Mouse (Mus musculus) midbrain, embryonic 11.5 days (tissue): Measurements from ENCODE around the gene Gtpbp6. TPM values are rescaled to one million over a fixed set of nuclear protein-coding genes. Genes with fewer than 3 reads are reported as not detected.
"Not testable (repeated sequence)": the region's sequence is repeated elsewhere in the genome, so short reads cannot be mapped to it uniquely, and the experiment has no call there.

Experiments used
- ATAC-seq: fragments of 200-750 bp; cut with Nextera tagmentation; 2 replicates; pipeline ENCODE4 v1.8.0; 2017; ENCODE audit warnings: moderate TSS enrichment, moderate library complexity; ENCODE audit not compliant: low FRiP score
- DNase-seq: peaks from one replicate; pipeline ENCODE4 v3.0.0; 2015; ENCODE audit warnings: low spot score; ENCODE audit errors: missing footprints
- H3K27ac ChIP-seq: fragments of 300-500 bp; sonication (generic); 2 replicates; pipeline ENCODE4 v1.5.1; 2014; ENCODE audit warnings: low read depth, low read length
- H3K27me3 ChIP-seq: fragments of 300-500 bp; sonication (generic); 2 replicates; pipeline ENCODE4 v1.6.1; 2014; ENCODE audit warnings: mild to moderate bottlenecking, low read length, moderate library complexity, mixed read lengths; ENCODE audit not compliant: control insufficient read depth, insufficient read depth
- H3K36me3 ChIP-seq: fragments of 300-500 bp; sonication (generic); 2 replicates; pipeline ENCODE4 v1.6.1; 2014; ENCODE audit warnings: mild to moderate bottlenecking, low read length, moderate library complexity, mixed read lengths; ENCODE audit not compliant: control insufficient read depth, insufficient read depth
- H3K4me1 ChIP-seq: fragments of 300-500 bp; sonication (generic); 2 replicates; pipeline ENCODE4 v1.6.1; 2014; ENCODE audit warnings: low read length; ENCODE audit not compliant: control insufficient read depth, insufficient read depth
- H3K4me2 ChIP-seq: fragments of 300-500 bp; sonication (generic); 2 replicates; pipeline ENCODE4 v1.6.1; 2014; ENCODE audit warnings: mild to moderate bottlenecking, moderate library complexity
- H3K4me3 ChIP-seq: fragments of 300-500 bp; sonication (generic); 2 replicates; pipeline ENCODE4 v1.5.1; 2014; ENCODE audit warnings: low read depth, low read length
- H3K9ac ChIP-seq: fragments of 300-500 bp; sonication (generic); 2 replicates; pipeline ENCODE4 v1.6.1; 2014; ENCODE audit warnings: low read length
- H3K9me3 ChIP-seq: fragments of 300-500 bp; sonication (generic); 2 replicates; pipeline ENCODE4 v1.6.1; 2016; ENCODE audit warnings: low read length; ENCODE audit not compliant: control insufficient read depth
- WGBS: fragments of 180-500 bp; shearing (Covaris S2); extraction: QIAGEN DNeasy Blood & Tissue Kit; methylation state at CpG from one replicate; pipeline ENCODE4 v1.1.7; 2014; 5-methylcytosine and 5-hydroxymethylcytosine counted together
- polyA plus RNA-seq: library from polyadenylated mRNA; unstranded; fragments of >200 nt; fragmentation: Nextera tagmentation; extraction: Ambion mirVana; gene quantifications from 2 replicates; pipeline ENCODE4 v1.2.1, GENCODE M21; 2014

The Gtpbp6 gene
- polyA plus RNA-seq, 1 experiment from 2014 or later, result 24.7 TPM

GRCm38 (mm10) chr5:110122380-110122779 is 14.4 kb upstream of the Gtpbp6 start:
- not testable (repeated sequence) for DNase-seq, ATAC-seq, H3K36me3 ChIP-seq, H3K27me3 ChIP-seq, H3K27ac ChIP-seq, H3K4me3 ChIP-seq, H3K9ac ChIP-seq, H3K4me1 ChIP-seq, H3K9me3 ChIP-seq, H3K4me2 ChIP-seq
- 85% methylated on average over 3 of the region's 3 CpGs for WGBS

GRCm38 (mm10) chr5:110109991-110110441 is 2.0 kb upstream of the Gtpbp6 start, which contains the start of gene Zfp605:
Gene Zfp605, plus strand, starts transcription at chr5:110110092.
- Histone ChIP-seq H3K9ac (peak within 1 kb of the TSS; percentile 71), H3K9me3 (no peaks in the 10 kb centered on the region), H3K36me3 (peaks cover 4% of the 10 kb centered on the region; the same call in 1 of the 2 replicates), H3K27ac (peak within 1 kb of the TSS; percentile 80), H3K4me2 (peak within 1 kb of the TSS; percentile 69), H3K27me3 (no peaks in the 10 kb centered on the region), H3K4me3 (peak within 1 kb of the TSS; percentile 61), H3K4me1 (peaks cover 7% of the 10 kb centered on the region; the same call in 1 of the 2 replicates)
- WGBS, result 0% methylated on average over 12 of the region's 12 CpGs
- ATAC-seq, result peak; percentile 67
- DNase-seq, result peak; percentile 99

GRCm38 (mm10) chr5:110108305-110108628 is 270 bp upstream of the Gtpbp6 start:
- Histone ChIP-seq H3K27me3 (no peaks in the 10 kb centered on the region), H3K9me3 (no peaks in the 10 kb centered on the region), H3K9ac (no peak overlapping the region; the same call in 1 of the 2 replicates), H3K4me2 (peak overlapping the region; percentile 84; the same call in 1 of the 2 replicates), H3K36me3 (peaks cover 20% of the 10 kb centered on the region; the same call in 1 of the 2 replicates), H3K27ac (no peak overlapping the region; the same call in 1 of the 2 replicates), H3K4me1 (peaks cover 7% of the 10 kb centered on the region; the same call in 1 of the 2 replicates), H3K4me3 (peak overlapping the region; percentile 64)
- no peak for DNase-seq
- no peak for ATAC-seq
- 0% methylated on average over 7 of the region's 7 CpGs for WGBS

- Histone ChIP-seq H3K4me2 (peak overlapping the region; percentile 84), H3K4me3 (peak overlapping the region; percentile 64), H3K9me3 (no peaks in the 10 kb centered on the region), H3K36me3 (peaks cover 26% of the 10 kb centered on the region; the same call in 1 of the 2 replicates), H3K9ac (peak overlapping the region; percentile 67), H3K27me3 (no peaks in the 10 kb centered on the region), H3K27ac (peak overlapping the region; percentile 86; the same call in 1 of the 2 replicates), H3K4me1 (peaks cover 8% of the 10 kb centered on the region)
- DNase-seq (no peak), ATAC-seq (peak; percentile 22)
- WGBS, result 14% methylated on average over 41 of the region's 41 CpGs
Observed at GRCm38 (mm10) chr5:110106901-110107564, 964 bp downstream of the Gtpbp6 start.

- H3K27ac ChIP-seq, result no peak overlapping the region
- H3K9ac ChIP-seq, result peak overlapping the region; percentile 67; the same call in 1 of the 2 replicates
Observed at GRCm38 (mm10) chr5:110106140-110106871, 1.7 kb downstream of the Gtpbp6 start.

GRCm38 (mm10) chr5:110104616-110105380 is 3.2 kb downstream of the Gtpbp6 start:
- peaks cover 26% of the 10 kb centered on the region; the same call in 1 of the 2 replicates for H3K36me3 ChIP-seq
- no peak overlapping the region for H3K4me3 ChIP-seq
- H3K4me2 ChIP-seq, result no peak overlapping the region
- ATAC-seq, result no peak
- peaks cover 23% of the 10 kb centered on the region for H3K4me1 ChIP-seq
- H3K9ac ChIP-seq, result no peak overlapping the region
- no peak for DNase-seq
- no peak overlapping the region for H3K27ac ChIP-seq
- no peaks in the 10 kb centered on the region for H3K9me3 ChIP-seq
- peaks cover 5% of the 10 kb centered on the region; the same call in 1 of the 2 replicates for H3K27me3 ChIP-seq
- 95% methylated on average over 36 of the region's 36 CpGs for WGBS

More at GRCm38 (mm10) chr5:110106140-110106871, 1.7 kb downstream of the Gtpbp6 start:
- DNase-seq (no peak), ATAC-seq (no peak)
- peaks cover 26% of the 10 kb centered on the region; the same call in 1 of the 2 replicates for H3K36me3 ChIP-seq
- H3K4me1 ChIP-seq, result peaks cover 16% of the 10 kb centered on the region
- 95% methylated on average over 26 of the region's 26 CpGs for WGBS
- H3K4me2 ChIP-seq, result peak overlapping the region; percentile 84
- no peaks in the 10 kb centered on the region for H3K9me3 ChIP-seq
- H3K27me3 ChIP-seq, result peaks cover under 1% of the 10 kb centered on the region; the same call in 1 of the 2 replicates
- peak overlapping the region; percentile 64 for H3K4me3 ChIP-seq

GRCm38 (mm10) chr5:110103901-110104615 is 3.9 kb downstream of the Gtpbp6 start:
- Histone ChIP-seq H3K27ac (no peak overlapping the region), H3K9me3 (no peaks in the 10 kb centered on the region), H3K4me2 (no peak overlapping the region), H3K27me3 (peaks cover 5% of the 10 kb centered on the region; the same call in 1 of the 2 replicates), H3K4me1 (peaks cover 23% of the 10 kb centered on the region), H3K9ac (no peak overlapping the region), H3K4me3 (no peak overlapping the region), H3K36me3 (peaks cover 26% of the 10 kb centered on the region; the same call in 1 of the 2 replicates)
- ATAC-seq (no peak), DNase-seq (no peak)
- 96% methylated on average over 27 of the region's 27 CpGs for WGBS
